Mouse (Mus musculus) lung, embryonic 14.5 days (tissue): ENCODE measurements at regions not wholly inside any gene's neighbourhood (a gene's known extent, or its start where the extent isn't known, plus 50 kb on each side); places are given as distances from the start of the nearest gene placed in this dataset.

Experiments used
- ATAC-seq: fragments of 200-750 bp; cut with Nextera tagmentation; 2 replicates; pipeline ENCODE4 v1.8.0; 2017; ENCODE audit warnings: mild to moderate bottlenecking, moderate TSS enrichment, moderate library complexity; ENCODE audit not compliant: insufficient read depth
- DNase-seq: peaks from one replicate; pipeline ENCODE4 v3.0.0-alpha.2; 2015
- H3K27ac ChIP-seq: fragments of 300-500 bp; sonication (generic); 2 replicates; pipeline ENCODE4 v1.5.1; 2014; ENCODE audit warnings: low read depth, mild to moderate bottlenecking, moderate library complexity
- H3K27me3 ChIP-seq: fragments of 300-500 bp; sonication (generic); 2 replicates; pipeline ENCODE4 v1.6.1; 2014; ENCODE audit warnings: low read length, control low read depth; ENCODE audit not compliant: insufficient read depth
- H3K36me3 ChIP-seq: fragments of 300-500 bp; sonication (generic); 2 replicates; pipeline ENCODE4 v1.6.1; 2014; ENCODE audit warnings: control low read depth; ENCODE audit not compliant: insufficient read depth
- H3K4me1 ChIP-seq: fragments of 300-500 bp; sonication (generic); 2 replicates; pipeline ENCODE4 v1.6.1; 2014; ENCODE audit warnings: antibody characterized with exemption, control low read depth; ENCODE audit not compliant: insufficient read depth
- H3K4me2 ChIP-seq: fragments of 300-500 bp; sonication (generic); 2 replicates; pipeline ENCODE4 v1.6.1; 2014; ENCODE audit warnings: mild to moderate bottlenecking
- H3K4me3 ChIP-seq: fragments of 300-500 bp; sonication (generic); 2 replicates; pipeline ENCODE4 v1.5.1; 2014; ENCODE audit warnings: low read depth, low read length
- H3K9ac ChIP-seq: fragments of 300-500 bp; sonication (generic); 2 replicates; pipeline ENCODE4 v1.6.1; 2014
- H3K9me3 ChIP-seq: fragments of 300-500 bp; sonication (generic); 2 replicates; pipeline ENCODE4 v1.6.1; 2016; ENCODE audit warnings: low read depth, low read length, control low read depth
- CTCF ChIP-seq: IDR thresholded peaks from 2 replicates; pipeline ENCODE4 v1.5.1; 2016; ENCODE audit warnings: antibody characterized with exemption, low read depth
- WGBS: fragments of 180-500 bp; shearing (Covaris S2); extraction: QIAGEN DNeasy Blood & Tissue Kit; methylation state at CpG from one replicate; pipeline ENCODE4 v1.1.7; 2014; 5-methylcytosine and 5-hydroxymethylcytosine counted together

DNA sequence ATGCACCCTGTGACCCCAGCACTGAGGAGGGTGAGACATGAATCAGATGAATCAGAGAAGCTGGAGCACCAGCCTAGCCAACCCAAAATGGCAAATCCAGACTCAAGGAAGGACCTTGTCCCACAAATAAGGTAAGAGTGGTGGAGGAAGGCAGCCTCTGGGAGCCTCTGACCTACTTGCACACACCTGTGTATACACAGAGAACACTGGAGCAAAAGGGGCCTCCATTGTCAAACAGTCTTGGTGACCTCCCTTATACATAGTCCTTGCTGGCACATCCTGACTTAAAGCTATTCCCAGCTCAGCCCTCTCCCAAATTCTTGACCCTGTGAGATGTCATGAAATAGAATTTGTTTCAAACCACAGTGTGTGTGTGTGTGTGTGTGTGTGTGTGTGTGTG is 57.1 kb downstream of the Inhbb start:
- Histone ChIP-seq H3K4me3 (no peak overlapping the region), H3K4me2 (no peak overlapping the region), H3K4me1 (no peaks in the 10 kb centered on the region), H3K27me3 (no peaks in the 10 kb centered on the region), H3K9ac (no peak overlapping the region), H3K27ac (no peak overlapping the region), H3K9me3 (no peaks in the 10 kb centered on the region), H3K36me3 (no peaks in the 10 kb centered on the region)
- no peak for ATAC-seq
- no peak for DNase-seq
- no peak for TF ChIP-seq CTCF

- ATAC-seq: no peak
Observed at GRCm38 (mm10) chr1:119358096-119358495, 64.0 kb downstream of the Inhbb start.

DNA sequence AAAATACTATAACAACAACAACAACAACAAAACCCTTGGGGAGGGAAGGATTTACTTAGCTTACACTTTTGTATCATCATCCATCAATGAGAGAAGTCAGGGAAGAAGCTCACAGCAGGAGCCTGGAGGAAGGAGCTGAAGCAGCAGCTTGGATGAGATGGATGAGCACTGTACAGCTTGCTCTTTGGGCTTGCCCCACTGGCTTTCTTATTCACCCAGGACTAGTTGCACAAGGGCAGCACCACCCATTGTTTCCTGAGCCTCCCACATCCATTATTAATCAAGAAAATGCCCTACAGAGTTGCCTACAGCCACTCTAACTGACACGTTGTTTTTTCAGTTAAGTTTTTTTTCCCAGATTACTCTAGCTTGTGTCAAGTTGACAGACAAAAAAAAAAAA is 65.1 kb downstream of the Inhbb start:
- Histone ChIP-seq H3K36me3 (no peaks in the 10 kb centered on the region), H3K9me3 (no peaks in the 10 kb centered on the region), H3K9ac (no peak overlapping the region), H3K4me1 (no peaks in the 10 kb centered on the region), H3K27me3 (no peaks in the 10 kb centered on the region), H3K4me3 (no peak overlapping the region), H3K4me2 (no peak overlapping the region), H3K27ac (no peak overlapping the region)
- no peak for TF ChIP-seq CTCF
- DNase-seq (no peak), ATAC-seq (no peak)
- 35% methylated on average over 1 of the region's 1 CpGs for WGBS

More at GRCm38 (mm10) chr1:119358096-119358495, 64.0 kb downstream of the Inhbb start:
- H3K4me2 ChIP-seq: no peak overlapping the region
- no peaks in the 10 kb centered on the region for H3K4me1 ChIP-seq
- 59% methylated on average over 1 of the region's 1 CpGs for WGBS
- H3K9ac ChIP-seq: no peak overlapping the region
- DNase-seq: no peak
- TF ChIP-seq CTCF: no peak
- H3K9me3 ChIP-seq: no peaks in the 10 kb centered on the region
- H3K36me3 ChIP-seq: no peaks in the 10 kb centered on the region
- no peaks in the 10 kb centered on the region for H3K27me3 ChIP-seq
- H3K4me3 ChIP-seq: no peak overlapping the region
- H3K27ac ChIP-seq: no peak overlapping the region

- Histone ChIP-seq H3K9ac (no peak overlapping the region), H3K4me1 (no peaks in the 10 kb centered on the region), H3K4me3 (no peak overlapping the region), H3K36me3 (no peaks in the 10 kb centered on the region), H3K4me2 (no peak overlapping the region), H3K9me3 (no peaks in the 10 kb centered on the region), H3K27me3 (no peaks in the 10 kb centered on the region), H3K27ac (no peak overlapping the region)
- DNase-seq: no peak
- 71% methylated on average over 5 of the region's 5 CpGs for WGBS
- no peak for TF ChIP-seq CTCF
- ATAC-seq: no peak
Observed at GRCm38 (mm10) chr1:119355456-119355855, 66.6 kb downstream of the Inhbb start.

- no peaks in the 10 kb centered on the region for H3K4me1 ChIP-seq
- H3K4me3 ChIP-seq: no peak overlapping the region
- H3K9ac ChIP-seq: no peak overlapping the region
- DNase-seq (no peak), ATAC-seq (no peak)
- WGBS: 91% methylated on average over 8 of the region's 8 CpGs
- no peak for TF ChIP-seq CTCF
- H3K36me3 ChIP-seq: no peaks in the 10 kb centered on the region
- no peak overlapping the region for H3K4me2 ChIP-seq
- H3K9me3 ChIP-seq: no peaks in the 10 kb centered on the region
- no peaks in the 10 kb centered on the region for H3K27me3 ChIP-seq
- H3K27ac ChIP-seq: no peak overlapping the region
Observed at GRCm38 (mm10) chr1:119351567-119351966, 70.5 kb downstream of the Inhbb start.

DNA sequence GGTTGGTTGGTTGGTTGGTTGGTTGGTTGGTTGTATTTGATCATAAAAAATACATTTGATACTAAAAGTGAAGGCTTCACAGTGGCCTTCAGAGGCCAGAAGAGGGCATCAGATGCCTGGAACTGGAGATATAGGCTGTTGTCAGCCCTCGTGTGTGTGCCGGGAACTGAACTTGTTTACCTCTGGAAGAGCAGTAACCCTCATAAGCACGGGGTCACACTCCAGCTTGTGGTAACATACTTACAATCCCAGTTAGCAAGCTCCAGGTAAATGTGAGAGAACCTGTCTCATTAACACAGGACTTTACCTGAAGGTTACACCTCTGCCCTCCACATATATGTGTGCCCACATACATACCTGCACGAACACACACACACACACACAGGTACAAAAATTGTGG is 71.2 kb downstream of the Inhbb start:
- H3K27me3 ChIP-seq: no peaks in the 10 kb centered on the region
- no peak for ATAC-seq
- no peak for TF ChIP-seq CTCF
- DNase-seq: no peak
- H3K9ac ChIP-seq: no peak overlapping the region
- H3K4me1 ChIP-seq: no peaks in the 10 kb centered on the region
- H3K9me3 ChIP-seq: no peaks in the 10 kb centered on the region
- no peak overlapping the region for H3K4me3 ChIP-seq
- WGBS: 85% methylated on average over 4 of the region's 4 CpGs
- H3K4me2 ChIP-seq: no peak overlapping the region
- H3K36me3 ChIP-seq: no peaks in the 10 kb centered on the region
- no peak overlapping the region for H3K27ac ChIP-seq

DNA sequence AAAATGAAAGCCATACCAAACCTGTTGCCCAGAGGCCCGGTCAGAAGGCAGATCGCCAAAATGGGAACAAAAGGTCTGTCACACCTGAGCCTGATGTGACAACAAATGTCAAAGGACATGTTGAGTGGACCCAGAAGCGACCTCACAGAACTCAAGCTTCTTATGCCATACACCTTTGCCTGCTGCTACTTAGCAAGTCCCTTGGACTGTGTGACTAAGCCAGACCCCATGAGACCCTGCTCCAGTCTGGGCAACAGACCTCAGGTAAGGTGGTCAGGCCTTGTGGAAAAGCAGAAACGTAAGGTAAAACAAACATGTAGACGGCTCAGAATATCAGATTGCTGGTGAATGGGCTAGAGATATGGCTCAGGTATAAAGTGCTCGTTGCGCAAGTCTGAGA is 71.8 kb downstream of the Inhbb start:
- no peaks in the 10 kb centered on the region for H3K27me3 ChIP-seq
- 79% methylated on average over 7 of the region's 7 CpGs for WGBS
- no peak overlapping the region for H3K27ac ChIP-seq
- no peak for DNase-seq
- no peaks in the 10 kb centered on the region for H3K36me3 ChIP-seq
- H3K9me3 ChIP-seq: no peaks in the 10 kb centered on the region
- ATAC-seq: no peak
- H3K4me1 ChIP-seq: no peaks in the 10 kb centered on the region
- H3K4me3 ChIP-seq: no peak overlapping the region
- TF ChIP-seq CTCF: no peak
- no peak overlapping the region for H3K4me2 ChIP-seq
- H3K9ac ChIP-seq: no peak overlapping the region
